ENCODE assay signal across 8 mouse cellular contexts in genomic region chr12:3236831-3237681, GRCm38 (mm10).
A peak's percentile ranks its signal among the peaks of the same experiment; 100 is the strongest.
DNase-seq lines count a peak whose midpoint lies in the region; ATAC-seq lines count a peak whose summit lies in the region.

No protein-coding gene starts in this region.

- H3K27me3 ChIP-seq in heart, embryonic 10.5 days (ENCODE audit: insufficient read depth, poor library complexity, severe bottlenecking) = no peaks in the 10 kb centered on the region
- H3K27me3 ChIP-seq in hindbrain, embryonic 13.5 days = no peaks in the 10 kb centered on the region

- peak overlapping the region; percentile 52; the same call in 1 of the 2 replicates for H3K4me2 ChIP-seq in hindbrain, embryonic 13.5 days

- peaks cover 4% of the 10 kb centered on the region; the same call in 1 of the 2 replicates for H3K4me1 ChIP-seq in heart, embryonic 10.5 days
- H3K4me1 ChIP-seq in hindbrain, embryonic 13.5 days (replicated peaks) = peaks cover 10% of the 10 kb centered on the region

- H3K27ac ChIP-seq in heart, embryonic 10.5 days = no peak overlapping the region
- no peak overlapping the region for H3K27ac ChIP-seq in hindbrain, embryonic 13.5 days

- peak overlapping the region; percentile 64; the same call in 1 of the 2 replicates for H3K4me3 ChIP-seq in heart, embryonic 10.5 days
- H3K4me3 ChIP-seq in hindbrain, embryonic 13.5 days = no peak overlapping the region

- peaks cover 46% of the 10 kb centered on the region for H3K36me3 ChIP-seq in heart, embryonic 10.5 days
- H3K36me3 ChIP-seq in hindbrain, embryonic 13.5 days = peaks cover 34% of the 10 kb centered on the region

- DNase-seq in heart, embryonic 10.5 days (ENCODE audit: low spot score) = no peak
- no peak for DNase-seq in heart, adult 18-20 months
- peak; percentile 40 to 49 for DNase-seq in spleen, adult 18-20 months
- no peak for DNase-seq in spleen, adult 12 weeks (ENCODE audit: low spot score)
- peak; percentile 56 for DNase-seq in naive thymus-derived CD4-positive, alpha-beta T cell, adult 2 months (ENCODE audit: low read depth)
- no peak for DNase-seq in urinary bladder, adult 2 months (ENCODE audit: low spot score)
- no peak for DNase-seq in embryo, embryonic 10 days (ENCODE audit: low spot score)

- H3K9ac ChIP-seq in hindbrain, embryonic 13.5 days = no peak overlapping the region

- 95% methylated on average over 12 of the region's 12 CpGs for WGBS in heart, embryonic 10.5 days
- 96% methylated on average over 12 of the region's 12 CpGs for WGBS in hindbrain, embryonic 13.5 days

- H3K9me3 ChIP-seq in heart, embryonic 10.5 days = peaks cover 24% of the 10 kb centered on the region
- no peaks in the 10 kb centered on the region for H3K9me3 ChIP-seq in hindbrain, embryonic 13.5 days

- no peak for ATAC-seq in hindbrain, embryonic 13.5 days (ENCODE audit: low FRiP score)

Comparison
In these comparisons a context has a peak if more than half of its experiments do, and no peak if none do; other contexts are left out.
1. DNase-seq: peak in spleen, adult 18-20 months (2 of 2) and naive thymus-derived CD4-positive, alpha-beta T cell, adult 2 months (single experiment); none in heart, embryonic 10.5 days (single experiment), heart, adult 18-20 months (0 of 2), spleen, adult 12 weeks (single experiment), urinary bladder, adult 2 months (single experiment) and embryo, embryonic 10 days (single experiment).